Mouse (Mus musculus) midbrain, embryonic 15.5 days (tissue): Measurements from ENCODE around the gene Olfr1028. TPM values are rescaled to one million over a fixed set of nuclear protein-coding genes. Genes with fewer than 3 reads are reported as not detected.

ENCODE experiments used
- ATAC-seq: fragments of 200-750 bp; cut with Nextera tagmentation; replicated peaks from 2 replicates; pipeline ENCODE4 v1.8.0; 2017; ENCODE audit warnings: moderate TSS enrichment
- H3K27ac ChIP-seq: fragments of 300-500 bp; sonication (generic); 2 replicates; pipeline ENCODE4 v1.5.1; 2015; ENCODE audit warnings: mild to moderate bottlenecking, inconsistent platforms
- H3K27me3 ChIP-seq: fragments of 300-500 bp; sonication (generic); replicated peaks from 2 replicates; pipeline ENCODE4 v1.6.1; 2015; ENCODE audit warnings: inconsistent platforms
- H3K36me3 ChIP-seq: fragments of 300-500 bp; sonication (generic); replicated peaks from 2 replicates; pipeline ENCODE4 v1.6.1; 2015; ENCODE audit warnings: inconsistent platforms
- H3K4me1 ChIP-seq: fragments of 300-500 bp; sonication (generic); 2 replicates; pipeline ENCODE4 v1.6.1; 2015; ENCODE audit warnings: inconsistent platforms
- H3K4me2 ChIP-seq: fragments of 300-500 bp; sonication (generic); 2 replicates; pipeline ENCODE4 v1.6.1; 2015; ENCODE audit warnings: inconsistent platforms, mild to moderate bottlenecking, moderate library complexity
- H3K4me3 ChIP-seq: fragments of 300-500 bp; sonication (generic); 2 replicates; pipeline ENCODE4 v1.5.1; 2015; ENCODE audit warnings: mild to moderate bottlenecking, inconsistent platforms
- H3K9ac ChIP-seq: fragments of 300-500 bp; sonication (generic); 2 replicates; pipeline ENCODE4 v1.6.1; 2015; ENCODE audit warnings: mild to moderate bottlenecking, inconsistent platforms
- H3K9me3 ChIP-seq: fragments of 300-500 bp; sonication (generic); 2 replicates; pipeline ENCODE4 v1.6.1; 2016; ENCODE audit warnings: inconsistent platforms
- WGBS: fragments of 180-500 bp; shearing (Covaris S2); methylation state at CpG from one replicate; pipeline ENCODE4 v1.1.7; 2015; ENCODE audit warnings: mixed read lengths; 5-methylcytosine and 5-hydroxymethylcytosine counted together
- polyA plus RNA-seq: library from polyadenylated mRNA; unstranded; fragments of >200 nt; fragmentation: Nextera tagmentation; extraction: Ambion mirVana; gene quantifications from 2 replicates; pipeline ENCODE4 v1.2.1, GENCODE M21; 2015

Gene Olfr1028
- polyA plus RNA-seq, result not detected in 2 replicates

- Histone ChIP-seq H3K36me3 (no peaks in the 10 kb centered on the region), H3K4me3 (no peak within 1 kb of the TSS), H3K27me3 (no peaks in the 10 kb centered on the region), H3K27ac (no peak within 1 kb of the TSS), H3K9ac (no peak within 1 kb of the TSS), H3K4me2 (no peak within 1 kb of the TSS), H3K4me1 (no peaks in the 10 kb centered on the region), H3K9me3 (no peaks in the 10 kb centered on the region)
- WGBS, result 76% methylated on average over 1 of the region's 1 CpGs
- ATAC-seq, result no peak
Measured at GRCm38 (mm10) chr2:85950137-85950536, at the start of gene Olfr1028. Gene Olfr1028 (plus strand): TSS chr2:85950437.

- Histone ChIP-seq H3K4me3 (no peak within 1 kb of the TSS), H3K4me2 (no peak within 1 kb of the TSS), H3K9ac (no peak within 1 kb of the TSS), H3K36me3 (no peaks in the 10 kb centered on the region), H3K9me3 (no peaks in the 10 kb centered on the region), H3K27me3 (no peaks in the 10 kb centered on the region), H3K4me1 (no peaks in the 10 kb centered on the region), H3K27ac (no peak within 1 kb of the TSS)
- no peak for ATAC-seq
- WGBS, result 90% methylated on average over 3 of the region's 3 CpGs
Measured at GRCm38 (mm10) chr2:85904952-85905351, 45.3 kb upstream of the Olfr1028 start, which contains the start of gene Olfr1024. Gene Olfr1024 (minus strand): TSS chr2:85905052.

GRCm38 (mm10) chr2:85913197-85913596 lies 37.0 kb upstream of the Olfr1028 start:
- Histone ChIP-seq H3K27ac (no peak overlapping the region), H3K4me1 (no peaks in the 10 kb centered on the region), H3K36me3 (no peaks in the 10 kb centered on the region), H3K9me3 (no peaks in the 10 kb centered on the region), H3K9ac (no peak overlapping the region), H3K4me2 (no peak overlapping the region), H3K27me3 (no peaks in the 10 kb centered on the region), H3K4me3 (no peak overlapping the region)
- no peak for ATAC-seq

DNA sequence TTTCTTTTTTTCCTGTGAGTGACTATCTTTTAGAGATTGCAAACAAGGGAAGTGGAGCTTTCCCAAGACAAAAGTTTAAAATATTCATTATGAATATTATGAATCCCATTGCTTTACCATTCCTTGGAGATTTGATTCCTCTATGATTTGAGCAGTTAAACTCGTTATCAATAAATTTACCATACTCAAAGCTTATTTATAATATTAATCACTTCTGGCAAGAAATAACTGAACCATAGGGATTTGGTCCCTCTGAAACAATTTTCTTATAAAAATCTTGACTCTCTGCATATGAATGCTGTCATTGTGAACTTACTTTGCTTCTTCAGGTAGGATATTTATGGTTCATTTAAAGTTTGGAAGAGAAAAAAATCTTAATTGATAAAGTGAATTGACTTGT lies 35.3 kb upstream of the Olfr1028 start, which contains the start of gene Olfr1025-ps1:
Gene Olfr1025-ps1 (plus strand): TSS at position 301 of the 400 bp plus-strand sequence.
- H3K27me3 ChIP-seq, result no peaks in the 10 kb centered on the region
- no peak within 1 kb of the TSS for H3K4me3 ChIP-seq
- WGBS, result 53% methylated on average over 1 of the region's 1 CpGs
- H3K9ac ChIP-seq, result no peak within 1 kb of the TSS
- no peaks in the 10 kb centered on the region for H3K4me1 ChIP-seq
- no peak within 1 kb of the TSS for H3K27ac ChIP-seq
- no peaks in the 10 kb centered on the region for H3K36me3 ChIP-seq
- no peak within 1 kb of the TSS for H3K4me2 ChIP-seq
- ATAC-seq, result no peak
- H3K9me3 ChIP-seq, result no peaks in the 10 kb centered on the region

- no peak within 1 kb of the TSS for H3K4me3 ChIP-seq
- no peak within 1 kb of the TSS for H3K27ac ChIP-seq
- H3K9me3 ChIP-seq, result no peaks in the 10 kb centered on the region
- H3K9ac ChIP-seq, result no peak within 1 kb of the TSS
- no peaks in the 10 kb centered on the region for H3K36me3 ChIP-seq
- H3K27me3 ChIP-seq, result no peaks in the 10 kb centered on the region
- no peak for ATAC-seq
- H3K4me2 ChIP-seq, result no peak within 1 kb of the TSS
- WGBS, result 93% methylated on average over 3 of the region's 3 CpGs
- no peaks in the 10 kb centered on the region for H3K4me1 ChIP-seq
Measured at GRCm38 (mm10) chr2:85921258-85921657, 29.0 kb upstream of the Olfr1028 start, which contains the start of gene Olfr1026. Gene Olfr1026 (plus strand): TSS chr2:85921558.

DNA sequence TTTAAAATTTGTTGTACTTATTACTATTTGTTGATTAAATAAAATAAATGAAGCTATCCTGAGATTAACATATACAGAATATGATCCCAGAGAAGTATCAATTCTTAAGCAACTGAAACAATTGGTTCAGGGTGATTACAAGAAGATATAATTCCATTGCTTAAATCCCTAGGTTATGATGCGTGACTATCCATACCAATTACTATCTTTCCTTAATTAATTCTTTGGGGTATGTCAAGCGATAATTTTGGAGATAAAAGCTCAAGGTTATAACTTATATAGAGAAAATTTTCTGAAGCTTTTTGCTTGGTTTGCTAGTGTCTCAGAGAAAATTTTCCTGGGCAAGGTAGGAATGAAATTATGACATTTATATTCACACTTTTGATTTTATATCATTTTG lies 23.4 kb downstream of the Olfr1028 start, which contains the start of gene Olfr1029:
Gene Olfr1029 (plus strand): TSS at position 301 of the 400 bp plus-strand sequence.
- H3K4me2 ChIP-seq, result no peak within 1 kb of the TSS
- H3K4me3 ChIP-seq, result no peak within 1 kb of the TSS
- no peak within 1 kb of the TSS for H3K9ac ChIP-seq
- no peaks in the 10 kb centered on the region for H3K4me1 ChIP-seq
- H3K27ac ChIP-seq, result no peak within 1 kb of the TSS
- no peaks in the 10 kb centered on the region for H3K9me3 ChIP-seq
- WGBS, result 85% methylated on average over 2 of the region's 2 CpGs
- H3K27me3 ChIP-seq, result no peaks in the 10 kb centered on the region
- no peak for ATAC-seq
- H3K36me3 ChIP-seq, result no peaks in the 10 kb centered on the region

- Histone ChIP-seq H3K4me2 (no peak within 1 kb of the TSS), H3K9me3 (no peaks in the 10 kb centered on the region), H3K9ac (no peak within 1 kb of the TSS), H3K27me3 (no peaks in the 10 kb centered on the region), H3K4me1 (no peaks in the 10 kb centered on the region), H3K27ac (no peak within 1 kb of the TSS), H3K4me3 (no peak within 1 kb of the TSS), H3K36me3 (no peaks in the 10 kb centered on the region)
- no peak for ATAC-seq
- WGBS, result 74% methylated on average over 1 of the region's 1 CpGs
Measured at GRCm38 (mm10) chr2:85978976-85979375, 28.7 kb downstream of the Olfr1028 start, which contains the start of gene Olfr1030. Gene Olfr1030 (plus strand): TSS chr2:85979276.

GRCm38 (mm10) chr2:85990004-85990403 lies 39.8 kb downstream of the Olfr1028 start, which contains the start of gene Olfr1031:
Gene Olfr1031 (plus strand): TSS chr2:85990304.
- no peak within 1 kb of the TSS for H3K4me3 ChIP-seq
- WGBS, result 65% methylated on average over 3 of the region's 3 CpGs
- no peaks in the 10 kb centered on the region for H3K9me3 ChIP-seq
- H3K9ac ChIP-seq, result no peak within 1 kb of the TSS
- no peaks in the 10 kb centered on the region for H3K36me3 ChIP-seq
- H3K4me2 ChIP-seq, result no peak within 1 kb of the TSS
- no peaks in the 10 kb centered on the region for H3K4me1 ChIP-seq
- H3K27ac ChIP-seq, result no peak within 1 kb of the TSS
- no peak for ATAC-seq
- H3K27me3 ChIP-seq, result no peaks in the 10 kb centered on the region

Other genes starting within 250 kb of the Olfr1028 start
- gene Olfr1009, start 235.0 kb upstream of the Olfr1028 start, polyA plus RNA-seq, result not detected in 2 replicates
- gene Olfr1012, start 187.7 kb upstream of the Olfr1028 start, polyA plus RNA-seq, result not detected in 2 replicates
- not detected in 2 replicates for gene Olfr1013, start 183.3 kb upstream of the Olfr1028 start, polyA plus RNA-seq
- not detected in 2 replicates for gene Olfr1014, start 177.7 kb upstream of the Olfr1028 start, polyA plus RNA-seq
- gene Olfr1015, start 168.4 kb upstream of the Olfr1028 start, polyA plus RNA-seq, result not detected in 2 replicates
- not detected in 2 replicates for gene Olfr1016, start 147.9 kb upstream of the Olfr1028 start, polyA plus RNA-seq
- not detected in 2 replicates for gene Olfr1018, start 132.0 kb upstream of the Olfr1028 start, polyA plus RNA-seq
- gene Olfr1019, start 105.0 kb upstream of the Olfr1028 start, polyA plus RNA-seq, result not detected in 2 replicates
- not detected in 2 replicates for gene Olfr1020, start 103.4 kb upstream of the Olfr1028 start, polyA plus RNA-seq
- gene Olfr1022, start 81.8 kb upstream of the Olfr1028 start, polyA plus RNA-seq, result not detected in 2 replicates
- not detected in 2 replicates for gene Olfr1023, start 64.8 kb upstream of the Olfr1028 start, polyA plus RNA-seq
- gene Olfr1024, start 45.4 kb upstream of the Olfr1028 start, polyA plus RNA-seq, result not detected in 2 replicates
- gene Olfr1025-ps1, start 35.2 kb upstream of the Olfr1028 start, polyA plus RNA-seq, result not detected in 2 replicates
- gene Olfr1026, start 28.9 kb upstream of the Olfr1028 start, polyA plus RNA-seq, result not detected in 2 replicates
- gene Olfr1029, start 23.5 kb downstream of the Olfr1028 start, polyA plus RNA-seq, result not detected in 2 replicates
- gene Olfr1030, start 28.8 kb downstream of the Olfr1028 start, polyA plus RNA-seq, result not detected in 2 replicates
- gene Olfr1031, start 39.9 kb downstream of the Olfr1028 start, polyA plus RNA-seq, result not detected in 2 replicates
- gene Olfr1032, start 55.1 kb downstream of the Olfr1028 start, polyA plus RNA-seq, result not detected in 2 replicates
- gene Olfr1033, start 70.2 kb downstream of the Olfr1028 start, polyA plus RNA-seq, result not detected in 2 replicates
- gene Olfr1034, start 95.4 kb downstream of the Olfr1028 start, polyA plus RNA-seq, result not detected in 2 replicates
- gene Olfr1036, start 123.6 kb downstream of the Olfr1028 start, polyA plus RNA-seq, result not detected in 2 replicates
- not detected in 2 replicates for gene Olfr1037, start 136.9 kb downstream of the Olfr1028 start, polyA plus RNA-seq
- not detected in 2 replicates for gene Olfr1039, start 185.5 kb downstream of the Olfr1028 start, polyA plus RNA-seq
- not detected in 2 replicates for gene Olfr1040, start 196.3 kb downstream of the Olfr1028 start, polyA plus RNA-seq
- not detected in 2 replicates for gene Olfr1042, start 211.4 kb downstream of the Olfr1028 start, polyA plus RNA-seq
- gene Olfr1043, start 217.1 kb downstream of the Olfr1028 start, polyA plus RNA-seq, result not detected in 2 replicates
- gene Olfr1044, start 227.4 kb downstream of the Olfr1028 start, polyA plus RNA-seq, result not detected in 2 replicates
- not detected in 2 replicates for gene Olfr52, start 235.2 kb downstream of the Olfr1028 start, polyA plus RNA-seq